In the genomic region with DNA sequence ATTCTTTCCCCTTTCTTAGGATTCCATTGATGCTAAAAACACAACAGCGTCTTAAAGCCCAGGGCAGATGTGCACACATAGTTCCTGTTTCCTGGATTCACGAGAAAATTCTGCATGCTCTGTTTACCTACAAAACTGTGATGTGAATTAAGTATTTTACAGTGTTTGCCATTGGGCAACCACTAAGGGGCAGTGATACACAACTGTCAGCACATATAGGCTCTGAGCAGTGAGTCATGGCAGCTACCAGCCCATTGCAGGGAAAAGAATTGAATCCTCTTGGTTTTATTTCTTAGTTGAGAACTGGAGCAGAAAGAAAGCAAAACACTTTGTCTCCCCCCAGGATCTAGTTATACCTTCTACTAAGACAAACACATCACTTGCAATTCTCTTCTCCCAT, we compare ENCODE assay signal across 13 mouse cellular contexts.
DNase-seq lines count a peak whose midpoint lies in the region; ATAC-seq and TF ChIP-seq lines count a peak whose summit lies in the region.
"Had no signal": no experiment of that assay in that cellular context is flagged by ENCODE, and none has a peak within 500 bp of the region (broad histone marks: within the 10 kb centered on the region; RNA-seq: fewer than 3 reads in every experiment).

No protein-coding gene starts in this region.

- 43% methylated on average over 2 of the region's 2 CpGs for WGBS in heart, adult 2 months
- 67% methylated on average over 2 of the region's 2 CpGs for WGBS in hindbrain, embryonic 11.5 days
- 72% methylated on average over 2 of the region's 2 CpGs for WGBS in neural tube, embryonic 12.5 days
- 38% methylated on average over 2 of the region's 2 CpGs for WGBS in liver, embryonic 12.5 days (ENCODE audit: insufficient replicate concordance)

- H3K36me3 ChIP-seq in heart, adult 2 months (ENCODE audit: control insufficient read depth, insufficient read depth, low read length), result no peaks in the 10 kb centered on the region
- no peaks in the 10 kb centered on the region for H3K36me3 ChIP-seq in hindbrain, embryonic 11.5 days (ENCODE audit: control insufficient read depth, insufficient read depth, low read length)
- no peaks in the 10 kb centered on the region for H3K36me3 ChIP-seq in neural tube, embryonic 12.5 days
- H3K36me3 ChIP-seq in liver, embryonic 12.5 days, result no peaks in the 10 kb centered on the region
- H3K36me3 ChIP-seq: hindbrain, embryonic 15.5 days had no signal

- H3K4me1 ChIP-seq in heart, adult 2 months (ENCODE audit: control insufficient read depth, insufficient read depth, low read length), result no peaks in the 10 kb centered on the region
- H3K4me1 ChIP-seq in hindbrain, embryonic 11.5 days (replicated peaks; ENCODE audit: control insufficient read depth, insufficient read depth, low read length), result no peaks in the 10 kb centered on the region
- H3K4me1 ChIP-seq in neural tube, embryonic 12.5 days, result no peaks in the 10 kb centered on the region
- no peaks in the 10 kb centered on the region for H3K4me1 ChIP-seq in liver, embryonic 12.5 days

- no peaks in the 10 kb centered on the region for H3K79me2 ChIP-seq in heart, adult 2 months (replicated peaks; ENCODE audit: control insufficient read depth, insufficient read depth, low read length)

- H3K4me3 ChIP-seq in heart, adult 2 months, result no peak overlapping the region
- no peak overlapping the region for H3K4me3 ChIP-seq in hindbrain, embryonic 11.5 days (ENCODE audit: low read depth, low read length)
- no peak overlapping the region for H3K4me3 ChIP-seq in neural tube, embryonic 12.5 days
- no peak overlapping the region for H3K4me3 ChIP-seq in liver, embryonic 12.5 days
- H3K4me3 ChIP-seq: hindbrain, embryonic 15.5 days had no signal

- 0 out of 2 replicates have a peak, but pooled peaks have one; percentile 2 for TF ChIP-seq CTCF in heart, adult 2 months (IDR thresholded peaks at IDR 0.05)

- intact Hi-C loops in heart, adult 2 months (cut with DNase I), result no loop called here
- intact Hi-C loops in heart, postnatal 25 days (cut with DNase I), result no loop called here

- no peaks in the 10 kb centered on the region for H3K27me3 ChIP-seq in heart, adult 2 months (ENCODE audit: control insufficient read depth, insufficient read depth, low read length)
- H3K27me3 ChIP-seq in hindbrain, embryonic 11.5 days (ENCODE audit: control insufficient read depth, insufficient read depth, low read length), result no peaks in the 10 kb centered on the region
- H3K27me3 ChIP-seq in neural tube, embryonic 12.5 days (replicated peaks), result no peaks in the 10 kb centered on the region
- H3K27me3 ChIP-seq in liver, embryonic 12.5 days (replicated peaks), result no peaks in the 10 kb centered on the region
- H3K27me3 ChIP-seq: hindbrain, embryonic 15.5 days had no signal

- no peak for DNase-seq in heart, adult 2 months
- DNase-seq in heart, postnatal 25 days (ENCODE audit: low spot score), result no peak
- DNase-seq in ZHBTc4 (ENCODE audit: low read depth, low spot score), result peak; percentile 2
- DNase-seq in hindbrain, embryonic 11.5 days (ENCODE audit: low spot score), result no peak
- DNase-seq in adrenal gland, adult 2 months, result no peak
- DNase-seq in thymus, postnatal 36 days, result no peak
- DNase-seq: adrenal gland, postnatal 10 days; cerebellum, adult 9-11 months; gastrocnemius, postnatal 10 days; lung, adult 2 months had no signal

- TF ChIP-seq EP300 in heart, adult 2 months (IDR thresholded peaks at IDR 0.05; ENCODE audit: insufficient read depth, low read depth, low read length), result no peak

- H3K4me2 ChIP-seq in hindbrain, embryonic 11.5 days (replicated peaks; ENCODE audit: low read depth, low read length), result no peak overlapping the region
- no peak overlapping the region for H3K4me2 ChIP-seq in neural tube, embryonic 12.5 days (replicated peaks)
- no peak overlapping the region for H3K4me2 ChIP-seq in liver, embryonic 12.5 days
- H3K4me2 ChIP-seq: hindbrain, embryonic 15.5 days had no signal

- no peaks in the 10 kb centered on the region for H3K9me3 ChIP-seq in hindbrain, embryonic 11.5 days (ENCODE audit: control insufficient read depth, low read length)
- no peaks in the 10 kb centered on the region for H3K9me3 ChIP-seq in neural tube, embryonic 12.5 days
- no peaks in the 10 kb centered on the region for H3K9me3 ChIP-seq in liver, embryonic 12.5 days (replicated peaks)
- H3K9me3 ChIP-seq: hindbrain, embryonic 15.5 days had no signal

- peak; percentile 69 for ATAC-seq in hindbrain, embryonic 11.5 days (ENCODE audit: low FRiP score)
- ATAC-seq in neural tube, embryonic 12.5 days (ENCODE audit: low FRiP score, low read depth), result peak; percentile 77
- ATAC-seq in liver, embryonic 12.5 days, result no peak

- H3K27ac ChIP-seq in heart, adult 2 months, result no peak overlapping the region
- no peak overlapping the region for H3K27ac ChIP-seq in hindbrain, embryonic 11.5 days (ENCODE audit: low read depth, low read length)
- H3K27ac ChIP-seq in neural tube, embryonic 12.5 days, result no peak overlapping the region
- no peak overlapping the region for H3K27ac ChIP-seq in liver, embryonic 12.5 days

- no peak for TF ChIP-seq POLR2A in heart, adult 2 months (IDR thresholded peaks at IDR 0.05; ENCODE audit: insufficient read depth, low read depth, low read length)

- no peak overlapping the region for H3K9ac ChIP-seq in heart, adult 2 months (ENCODE audit: low read depth, low read length)
- no peak overlapping the region for H3K9ac ChIP-seq in hindbrain, embryonic 11.5 days (ENCODE audit: low read depth, low read length)
- no peak overlapping the region for H3K9ac ChIP-seq in neural tube, embryonic 12.5 days
- H3K9ac ChIP-seq in liver, embryonic 12.5 days, result no peak overlapping the region
- H3K9ac ChIP-seq: hindbrain, embryonic 15.5 days had no signal
